Mouse (Mus musculus) small intestine, adult 2 months (tissue): ENCODE results near the gene Rpl39. TPM values are rescaled to one million over a fixed set of nuclear protein-coding genes. Genes with fewer than 3 reads are reported as not detected.
"Not testable (repeated sequence)": the region's sequence is repeated elsewhere in the genome, so short reads cannot be mapped to it uniquely, and the experiment has no call there.

Source experiments
- H3K27ac ChIP-seq: fragments of 200-500 bp; 2 replicates; pipeline ENCODE4 v1.5.1; 2012; ENCODE audit warnings: low read depth, low read length, control low read depth, inconsistent platforms; ENCODE audit not compliant: insufficient read depth
- H3K27me3 ChIP-seq: fragments of 200-500 bp; 2 replicates; pipeline ENCODE4 v1.6.1; 2012; ENCODE audit warnings: mild to moderate bottlenecking, moderate library complexity, low read length, inconsistent platforms; ENCODE audit not compliant: control insufficient read depth, insufficient read depth
- H3K36me3 ChIP-seq: fragments of 200-500 bp; 2 replicates; pipeline ENCODE4 v1.6.1; 2012; ENCODE audit warnings: mild to moderate bottlenecking, low read length, control low read depth, inconsistent platforms; ENCODE audit not compliant: control insufficient read depth, insufficient read depth
- H3K4me1 ChIP-seq: fragments of 200-500 bp; 2 replicates; pipeline ENCODE4 v1.6.1; 2012; ENCODE audit warnings: low read length, inconsistent platforms, mixed read lengths; ENCODE audit not compliant: control insufficient read depth, insufficient read depth, insufficient read length
- H3K4me3 ChIP-seq: fragments of 200-500 bp; 2 replicates; pipeline ENCODE4 v1.5.1; 2012; ENCODE audit warnings: low read depth, mild to moderate bottlenecking, control low read depth, inconsistent platforms, low read length, moderate library complexity
- CTCF ChIP-seq: fragments of 200-500 bp; IDR thresholded peaks from 2 replicates; pipeline ENCODE4 v1.5.1; 2012; ENCODE audit warnings: low read depth, mild to moderate bottlenecking, control low read depth, inconsistent platforms, low read length, moderate library complexity, mixed read lengths; ENCODE audit not compliant: insufficient replicate concordance, insufficient read length; ENCODE audit errors: extremely low read depth
- POLR2A ChIP-seq: fragments of 200-500 bp; IDR thresholded peaks from 2 replicates; pipeline ENCODE4 v1.6.1; 2012; ENCODE audit warnings: low read depth, mild to moderate bottlenecking, control low read depth, inconsistent platforms, low read length, moderate library complexity
- WGBS: fragments of 180-500 bp; shearing (Covaris S2); methylation state at CpG from one replicate; pipeline ENCODE4 v1.1.7; 2018; 5-methylcytosine and 5-hydroxymethylcytosine counted together
- polyA plus RNA-seq: library from polyadenylated mRNA; depleted of rRNA; stranded (reverse); fragments of >200 nt; gene quantifications from 2 replicates; pipeline ENCODE4 v1.2.3, GENCODE M21; 2012

The Rpl39 gene
- polyA plus RNA-seq, 1 experiment, result 4.4 TPM

- Histone ChIP-seq H3K27ac (peak overlapping the region; percentile 92), H3K36me3 (peaks cover 13% of the 10 kb centered on the region), H3K4me1 (no peaks in the 10 kb centered on the region), H3K27me3 (no peaks in the 10 kb centered on the region), H3K4me3 (peak overlapping the region; percentile 73)
- WGBS, result 17% methylated on average over 9 of the region's 9 CpGs
- TF ChIP-seq CTCF (no peak), POLR2A (no peak)
Observed at GRCm38 (mm10) chrX:37085665-37086064, 463 bp upstream of the Rpl39 start.

- TF ChIP-seq POLR2A, result no peak
- no peak for TF ChIP-seq CTCF
- peaks cover 16% of the 10 kb centered on the region for H3K36me3 ChIP-seq
- no peaks in the 10 kb centered on the region for H3K4me1 ChIP-seq
- 8% methylated on average over 19 of the region's 19 CpGs for WGBS
- H3K4me3 ChIP-seq, result peak overlapping the region; percentile 73
- H3K27ac ChIP-seq, result peak overlapping the region; percentile 92
- no peaks in the 10 kb centered on the region for H3K27me3 ChIP-seq
Observed at GRCm38 (mm10) chrX:37084318-37084926, 780 bp downstream of the Rpl39 start.

- H3K27ac ChIP-seq, result no peak overlapping the region
- peaks cover 16% of the 10 kb centered on the region for H3K36me3 ChIP-seq
- no peaks in the 10 kb centered on the region for H3K27me3 ChIP-seq
- no peak overlapping the region for H3K4me3 ChIP-seq
- H3K4me1 ChIP-seq, result no peaks in the 10 kb centered on the region
- WGBS, result 50% methylated on average over 6 of the region's 6 CpGs
- TF ChIP-seq CTCF (no peak), POLR2A (no peak)
Observed at GRCm38 (mm10) chrX:37081194-37081593, 4.0 kb downstream of the Rpl39 start.

GRCm38 (mm10) chrX:37080345-37080744 lies 4.9 kb downstream of the Rpl39 start:
- not testable (repeated sequence) for H3K27me3 ChIP-seq, H3K27ac ChIP-seq, H3K4me1 ChIP-seq, H3K4me3 ChIP-seq
- peaks cover 16% of the 10 kb centered on the region for H3K36me3 ChIP-seq
- WGBS, result 64% methylated on average over 4 of the region's 4 CpGs

- Histone ChIP-seq H3K4me1 (no peaks in the 10 kb centered on the region), H3K36me3 (peaks cover 6% of the 10 kb centered on the region), H3K27ac (no peak overlapping the region), H3K27me3 (no peaks in the 10 kb centered on the region), H3K4me3 (no peak overlapping the region)
- TF ChIP-seq CTCF (no peak), POLR2A (no peak)
- WGBS, result 58% methylated on average over 8 of the region's 8 CpGs
Observed at GRCm38 (mm10) chrX:37076651-37077050, 8.6 kb downstream of the Rpl39 start.

GRCm38 (mm10) chrX:37074262-37074892 lies 10.8 kb downstream of the Rpl39 start:
- no peaks in the 10 kb centered on the region for H3K36me3 ChIP-seq
- H3K27ac ChIP-seq, result no peak overlapping the region
- no peak for TF ChIP-seq POLR2A
- TF ChIP-seq CTCF, result peak; percentile 69; the same call in 1 of the 2 replicates
- 33% methylated on average over 9 of the region's 9 CpGs for WGBS
- H3K27me3 ChIP-seq, result no peaks in the 10 kb centered on the region
- no peaks in the 10 kb centered on the region for H3K4me1 ChIP-seq
- no peak overlapping the region for H3K4me3 ChIP-seq

GRCm38 (mm10) chrX:37068766-37069165 lies 16.4 kb downstream of the Rpl39 start:
- H3K27me3 ChIP-seq, result no peaks in the 10 kb centered on the region
- no peak overlapping the region for H3K27ac ChIP-seq
- no peaks in the 10 kb centered on the region for H3K36me3 ChIP-seq
- H3K4me3 ChIP-seq, result no peak overlapping the region
- WGBS, result 77% methylated on average over 5 of the region's 5 CpGs
- no peaks in the 10 kb centered on the region for H3K4me1 ChIP-seq
- no peak for TF ChIP-seq POLR2A
- no peak for TF ChIP-seq CTCF

- Histone ChIP-seq H3K27me3 (no peaks in the 10 kb centered on the region), H3K27ac (no peak overlapping the region), H3K36me3 (no peaks in the 10 kb centered on the region), H3K4me1 (no peaks in the 10 kb centered on the region), H3K4me3 (no peak overlapping the region)
- TF ChIP-seq CTCF (no peak), POLR2A (no peak)
- WGBS, result 75% methylated on average over 3 of the region's 3 CpGs
Observed at GRCm38 (mm10) chrX:37067299-37067698, 17.9 kb downstream of the Rpl39 start.
